Mouse (Mus musculus) thymus, adult 2 months (tissue): ENCODE results near the gene Rap1gap. TPM values are rescaled to one million over a fixed set of nuclear protein-coding genes. Genes with fewer than 3 reads are reported as not detected.

Source experiments
- DNase-seq: peaks from one replicate; pipeline ENCODE4 v3.0.0; 2021
- H3K27ac ChIP-seq: fragments of 200-500 bp; 2 replicates; pipeline ENCODE4 v1.5.1; 2012; ENCODE audit warnings: low read length, control low read depth; ENCODE audit not compliant: control insufficient read depth, insufficient read depth
- H3K27me3 ChIP-seq: fragments of 200-500 bp; 2 replicates; pipeline ENCODE4 v1.6.1; 2012; ENCODE audit warnings: mild to moderate bottlenecking, low read length, moderate library complexity, mixed read lengths; ENCODE audit not compliant: control insufficient read depth, insufficient read depth
- H3K36me3 ChIP-seq: fragments of 200-500 bp; 2 replicates; pipeline ENCODE4 v1.6.1; 2012; ENCODE audit warnings: mild to moderate bottlenecking, low read length, moderate library complexity; ENCODE audit not compliant: control insufficient read depth, insufficient read depth
- H3K4me1 ChIP-seq: fragments of 200-500 bp; replicated peaks from 2 replicates; pipeline ENCODE4 v1.6.1; 2012; ENCODE audit warnings: low read length; ENCODE audit not compliant: control insufficient read depth, insufficient read depth
- H3K4me3 ChIP-seq: fragments of 200-500 bp; 2 replicates; pipeline ENCODE4 v1.5.1; 2012; ENCODE audit warnings: mild to moderate bottlenecking, low read length, control low read depth, moderate library complexity; ENCODE audit not compliant: control insufficient read depth, insufficient read depth
- CTCF ChIP-seq: fragments of 200-500 bp; IDR thresholded peaks from 2 replicates; pipeline ENCODE4 v1.5.1; 2012; ENCODE audit warnings: mild to moderate bottlenecking, control low read depth, low read length, moderate library complexity, borderline replicate concordance; ENCODE audit not compliant: control insufficient read depth, poor library complexity, insufficient read depth; ENCODE audit errors: extremely low read depth
- POLR2A ChIP-seq: fragments of 200-500 bp; IDR thresholded peaks from 2 replicates; pipeline ENCODE4 v1.6.1; 2012; ENCODE audit warnings: mild to moderate bottlenecking, low read length, control low read depth, moderate library complexity; ENCODE audit not compliant: control insufficient read depth, poor library complexity, insufficient read depth; ENCODE audit errors: extremely low read depth
- WGBS: fragments of 180-500 bp; shearing (Covaris S2); methylation state at CpG from one replicate; pipeline ENCODE4 v1.1.7; 2018; 5-methylcytosine and 5-hydroxymethylcytosine counted together
- polyA plus RNA-seq: library from polyadenylated mRNA; depleted of rRNA; stranded (reverse); fragments of >200 nt; gene quantifications from 2 replicates; pipeline ENCODE4 v1.2.3, GENCODE M21; 2012

The Rap1gap gene
- polyA plus RNA-seq, 1 experiment = 26.1 TPM

DNA sequence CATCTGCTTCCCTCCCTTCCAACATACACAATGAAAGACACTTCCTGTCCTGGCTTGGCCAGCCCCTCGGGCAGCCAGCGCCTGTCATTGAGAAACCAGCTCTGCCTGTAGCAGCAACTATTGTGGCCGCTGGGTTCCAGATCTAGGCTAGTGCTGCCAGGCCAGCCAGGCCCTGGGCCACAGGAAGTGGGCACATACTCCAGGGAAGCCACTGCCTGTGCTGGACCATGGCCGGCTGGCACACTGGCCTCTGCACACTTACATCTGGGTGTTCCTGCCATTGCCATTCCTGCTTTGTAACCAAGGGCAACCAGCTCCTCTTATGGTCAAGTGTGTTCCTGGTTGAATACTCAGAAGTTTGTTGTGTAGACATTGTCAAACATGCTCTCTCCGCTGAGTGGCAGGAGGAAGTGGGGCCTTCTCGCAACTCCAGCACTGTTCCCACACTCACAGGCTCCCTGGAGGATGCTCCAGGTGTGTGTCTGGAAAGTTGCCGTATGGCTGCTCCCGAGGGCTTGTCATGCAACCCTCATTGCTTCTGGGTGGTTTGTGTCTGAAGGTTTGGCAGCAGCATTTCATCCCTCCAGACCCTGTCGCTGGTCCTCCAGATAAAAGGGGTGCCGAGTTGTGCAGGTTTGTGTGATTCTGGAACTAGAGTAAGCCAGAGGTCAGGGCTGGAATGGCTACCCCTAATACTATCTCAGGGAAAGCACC is 4.0 kb upstream of the Rap1gap start:
- H3K36me3 ChIP-seq = peaks cover 18% of the 10 kb centered on the region
- no peak for DNase-seq
- no peak for TF ChIP-seq CTCF
- no peak for TF ChIP-seq POLR2A
- H3K4me1 ChIP-seq = peaks cover 3% of the 10 kb centered on the region; the same call in 1 of the 2 replicates
- no peak overlapping the region for H3K4me3 ChIP-seq
- no peaks in the 10 kb centered on the region; the same call in 1 of the 2 replicates for H3K27me3 ChIP-seq
- H3K27ac ChIP-seq = no peak overlapping the region
- WGBS = 81% methylated on average over 10 of the region's 10 CpGs

DNA sequence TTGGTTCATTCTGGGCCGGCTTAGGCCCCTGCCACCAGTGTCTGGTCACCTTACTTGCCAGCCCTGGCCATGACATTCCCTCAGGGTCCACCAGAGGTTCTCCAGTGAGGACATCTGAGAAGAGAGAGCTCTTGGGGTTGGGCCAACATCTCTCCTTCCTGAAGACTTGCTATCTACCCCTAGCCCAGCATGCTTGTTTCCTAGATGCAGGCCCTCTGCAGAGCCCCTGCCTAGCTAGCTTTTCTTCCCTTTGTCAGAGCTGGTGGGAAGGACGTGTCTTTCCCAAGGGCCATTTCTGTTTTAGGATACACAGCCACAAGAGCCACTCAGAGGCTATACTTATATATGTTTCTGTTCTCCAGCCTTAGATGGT is 3.5 kb upstream of the Rap1gap start:
- H3K27ac ChIP-seq = no peak overlapping the region
- peaks cover 3% of the 10 kb centered on the region; the same call in 1 of the 2 replicates for H3K4me1 ChIP-seq
- WGBS = 85% methylated on average over 2 of the region's 2 CpGs
- DNase-seq = no peak
- peaks cover 13% of the 10 kb centered on the region for H3K36me3 ChIP-seq
- TF ChIP-seq CTCF (no peak), POLR2A (no peak)
- no peak overlapping the region for H3K4me3 ChIP-seq
- no peaks in the 10 kb centered on the region; the same call in 1 of the 2 replicates for H3K27me3 ChIP-seq

DNA sequence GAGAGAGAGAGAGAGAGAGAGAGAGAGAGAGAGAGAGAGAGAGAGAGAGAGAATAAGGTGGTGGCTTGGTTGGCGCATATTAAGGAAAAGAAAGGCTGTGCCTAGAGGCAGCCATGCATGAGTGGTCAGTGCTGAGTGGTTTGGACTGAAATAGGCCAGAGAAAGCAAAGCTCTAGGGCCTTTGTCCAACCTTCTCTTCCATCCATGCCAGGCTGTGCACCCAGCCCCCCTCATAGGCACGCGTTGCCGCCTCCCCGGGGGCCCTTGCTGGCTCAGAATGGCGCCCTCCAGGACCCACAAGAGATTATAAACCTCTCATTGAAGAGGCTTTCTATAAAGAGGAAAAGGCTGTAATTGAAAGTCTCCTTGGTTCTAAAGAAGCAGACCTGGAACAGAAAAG is 3.0 kb upstream of the Rap1gap start:
- H3K27me3 ChIP-seq = no peaks in the 10 kb centered on the region; the same call in 1 of the 2 replicates
- H3K4me3 ChIP-seq = no peak overlapping the region
- H3K4me1 ChIP-seq = peaks cover 3% of the 10 kb centered on the region; the same call in 1 of the 2 replicates
- peaks cover 8% of the 10 kb centered on the region for H3K36me3 ChIP-seq
- H3K27ac ChIP-seq = no peak overlapping the region
- TF ChIP-seq POLR2A (no peak), CTCF (no peak)
- WGBS = 93% methylated on average over 6 of the region's 6 CpGs
- no peak for DNase-seq

DNA sequence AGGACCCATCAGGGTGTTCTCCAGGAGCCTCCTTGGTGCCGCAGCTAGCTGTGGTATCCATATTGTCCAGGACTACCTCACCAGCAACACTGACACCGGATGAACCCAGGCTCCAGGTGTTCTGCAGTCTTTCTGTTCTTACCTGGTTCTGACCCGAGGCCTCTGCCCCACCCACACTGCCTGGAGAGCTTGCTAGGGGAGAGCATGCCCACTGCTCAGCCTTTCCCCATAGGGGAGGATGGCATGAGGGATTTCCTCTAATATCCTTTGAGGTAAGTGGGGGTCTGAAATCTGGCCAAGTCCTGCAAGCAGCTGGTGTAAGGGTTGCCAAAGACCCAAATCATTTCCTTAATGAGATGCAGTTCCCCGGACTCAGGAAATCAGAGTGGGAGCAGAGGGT is 1.0 kb upstream of the Rap1gap start:
- Histone ChIP-seq H3K4me1 (peaks cover 3% of the 10 kb centered on the region; the same call in 1 of the 2 replicates), H3K27me3 (no peaks in the 10 kb centered on the region; the same call in 1 of the 2 replicates), H3K4me3 (no peak overlapping the region), H3K36me3 (no peaks in the 10 kb centered on the region), H3K27ac (no peak overlapping the region)
- TF ChIP-seq POLR2A (no peak), CTCF (no peak)
- 43% methylated on average over 4 of the region's 4 CpGs for WGBS
- DNase-seq = no peak

DNA sequence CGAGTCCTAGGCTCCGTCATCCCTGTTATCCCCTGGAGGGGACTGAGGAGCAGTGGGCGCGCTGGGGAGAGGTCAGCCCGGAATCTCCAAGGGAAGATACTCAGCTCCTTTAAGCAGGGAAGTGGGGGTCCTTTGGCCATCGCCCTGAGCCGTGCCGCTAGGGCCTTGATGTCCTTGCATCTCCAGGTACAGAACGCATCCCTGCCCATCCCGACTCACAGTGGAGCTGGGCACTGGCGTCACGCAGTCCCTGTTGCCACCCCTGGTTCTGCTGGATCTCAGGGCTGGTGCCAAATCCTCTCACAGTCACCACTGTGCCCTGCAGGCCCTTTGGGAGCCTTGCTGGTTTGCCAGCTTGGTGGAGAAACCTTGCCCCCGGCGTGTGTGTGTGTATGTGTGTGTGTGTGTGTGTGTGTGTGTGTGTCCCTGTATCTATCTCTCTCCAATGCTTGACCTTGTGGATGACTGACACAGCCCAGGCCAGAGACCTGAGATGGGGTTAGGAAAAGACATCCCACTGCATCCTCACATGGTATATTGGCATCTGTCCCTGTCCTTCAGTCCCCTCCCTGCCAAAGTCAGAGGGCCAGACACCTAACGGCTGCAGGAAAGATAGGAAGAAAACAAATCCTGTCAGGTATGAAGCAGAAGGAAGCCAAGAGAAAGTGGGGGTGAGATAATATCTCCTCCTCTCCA is 602 bp downstream of the Rap1gap start:
- no peak overlapping the region for H3K4me3 ChIP-seq
- no peaks in the 10 kb centered on the region; the same call in 1 of the 2 replicates for H3K27me3 ChIP-seq
- TF ChIP-seq POLR2A (no peak), CTCF (no peak)
- no peak for DNase-seq
- 27% methylated on average over 15 of the region's 15 CpGs for WGBS
- H3K27ac ChIP-seq = no peak overlapping the region
- H3K4me1 ChIP-seq = peaks cover 3% of the 10 kb centered on the region; the same call in 1 of the 2 replicates
- H3K36me3 ChIP-seq = no peaks in the 10 kb centered on the region

DNA sequence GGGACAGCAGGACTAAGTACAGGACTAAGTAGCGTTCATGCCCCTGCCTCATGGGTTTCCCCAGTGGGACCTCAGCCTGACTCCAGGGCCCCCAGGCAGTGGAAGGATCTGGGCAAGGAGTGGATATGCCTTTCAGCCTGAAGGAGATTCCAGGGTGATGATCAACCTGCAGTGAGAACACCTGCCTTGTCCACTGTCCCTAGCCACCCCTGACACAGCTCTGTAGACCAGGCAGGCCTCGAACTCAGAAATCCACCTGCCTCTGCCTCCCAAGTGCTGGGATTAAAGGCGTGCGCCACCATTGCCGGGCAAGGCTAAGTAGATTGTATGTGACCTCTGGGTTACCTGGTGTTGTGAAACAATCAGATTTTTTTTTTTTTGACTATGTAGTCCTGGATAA is 1.3 kb downstream of the Rap1gap start:
- 98% methylated on average over 5 of the region's 5 CpGs for WGBS
- Histone ChIP-seq H3K27ac (no peak overlapping the region), H3K4me1 (peaks cover 3% of the 10 kb centered on the region; the same call in 1 of the 2 replicates), H3K36me3 (no peaks in the 10 kb centered on the region), H3K27me3 (no peaks in the 10 kb centered on the region; the same call in 1 of the 2 replicates), H3K4me3 (no peak overlapping the region)
- no peak for TF ChIP-seq POLR2A
- DNase-seq = no peak
